Mouse (Mus musculus) midbrain, postnatal 0 days (tissue): ENCODE measurements around the gene Agl. TPM values are rescaled to one million over a fixed set of nuclear protein-coding genes. Genes with fewer than 3 reads are reported as not detected.

ENCODE experiments used
- ATAC-seq: fragments of 200-750 bp; cut with Nextera tagmentation; 2 replicates; pipeline ENCODE4 v1.8.0; 2017; ENCODE audit warnings: moderate number of reproducible peaks, mild to moderate bottlenecking, moderate TSS enrichment, moderate library complexity; ENCODE audit not compliant: low FRiP score
- DNase-seq: peaks from one replicate; pipeline ENCODE4 v3.0.0-alpha.2; 2015; ENCODE audit warnings: low spot score
- H3K27ac ChIP-seq: fragments of 300-500 bp; sonication (generic); 2 replicates; pipeline ENCODE4 v1.5.1; 2014; ENCODE audit warnings: low read depth, mild to moderate bottlenecking, low read length, mixed read lengths
- H3K27me3 ChIP-seq: fragments of 300-500 bp; sonication (generic); 2 replicates; pipeline ENCODE4 v1.6.1; 2014; ENCODE audit warnings: low read length, control low read depth, mixed read lengths; ENCODE audit not compliant: insufficient read depth
- H3K36me3 ChIP-seq: fragments of 300-500 bp; sonication (generic); 2 replicates; pipeline ENCODE4 v1.6.1; 2014; ENCODE audit warnings: low read length, control low read depth, mixed read lengths; ENCODE audit not compliant: insufficient read depth
- H3K4me1 ChIP-seq: fragments of 300-500 bp; sonication (generic); 2 replicates; pipeline ENCODE4 v1.6.1; 2014; ENCODE audit warnings: mild to moderate bottlenecking, control low read depth, antibody characterized with exemption, low read length, mixed read lengths; ENCODE audit not compliant: insufficient read depth
- H3K4me2 ChIP-seq: fragments of 300-500 bp; sonication (generic); 2 replicates; pipeline ENCODE4 v1.6.1; 2014; ENCODE audit warnings: low read depth, mild to moderate bottlenecking, low read length, mixed read lengths; ENCODE audit not compliant: poor library complexity, severe bottlenecking
- H3K4me3 ChIP-seq: fragments of 300-500 bp; sonication (generic); 2 replicates; pipeline ENCODE4 v1.5.1; 2014; ENCODE audit warnings: low read depth, mild to moderate bottlenecking, low read length, moderate library complexity
- H3K9ac ChIP-seq: fragments of 300-500 bp; sonication (generic); replicated peaks from 2 replicates; pipeline ENCODE4 v1.6.1; 2014; ENCODE audit warnings: mild to moderate bottlenecking, low read length, moderate library complexity, mixed read lengths; ENCODE audit not compliant: poor library complexity, severe bottlenecking
- H3K9me3 ChIP-seq: fragments of 300-500 bp; sonication (generic); 2 replicates; pipeline ENCODE4 v1.6.1; 2016; ENCODE audit warnings: low read length, control low read depth
- CTCF ChIP-seq: IDR thresholded peaks from 2 replicates; pipeline ENCODE4 v1.5.1; 2016; ENCODE audit warnings: antibody characterized with exemption, mild to moderate bottlenecking
- WGBS: fragments of 180-500 bp; shearing (Covaris S2); extraction: QIAGEN DNeasy Blood & Tissue Kit; methylation state at CpG from one replicate; pipeline ENCODE4 v1.1.7; 2014; 5-methylcytosine and 5-hydroxymethylcytosine counted together
- polyA plus RNA-seq: library from polyadenylated mRNA; unstranded; fragments of >200 nt; fragmentation: Nextera tagmentation; extraction: Ambion mirVana; gene quantifications from 2 replicates; pipeline ENCODE4 v1.2.1, GENCODE M21; 2015
- total RNA-seq: library from RNA; depleted of rRNA; stranded (reverse); fragments of >200 nt; gene quantifications from 2 replicates; pipeline ENCODE4 v1.2.3, GENCODE M21; 2014

Agl gene
- total and polyA plus RNA-seq, 2 experiments from 2014 or later = 12.5 to 18.9 TPM

DNA sequence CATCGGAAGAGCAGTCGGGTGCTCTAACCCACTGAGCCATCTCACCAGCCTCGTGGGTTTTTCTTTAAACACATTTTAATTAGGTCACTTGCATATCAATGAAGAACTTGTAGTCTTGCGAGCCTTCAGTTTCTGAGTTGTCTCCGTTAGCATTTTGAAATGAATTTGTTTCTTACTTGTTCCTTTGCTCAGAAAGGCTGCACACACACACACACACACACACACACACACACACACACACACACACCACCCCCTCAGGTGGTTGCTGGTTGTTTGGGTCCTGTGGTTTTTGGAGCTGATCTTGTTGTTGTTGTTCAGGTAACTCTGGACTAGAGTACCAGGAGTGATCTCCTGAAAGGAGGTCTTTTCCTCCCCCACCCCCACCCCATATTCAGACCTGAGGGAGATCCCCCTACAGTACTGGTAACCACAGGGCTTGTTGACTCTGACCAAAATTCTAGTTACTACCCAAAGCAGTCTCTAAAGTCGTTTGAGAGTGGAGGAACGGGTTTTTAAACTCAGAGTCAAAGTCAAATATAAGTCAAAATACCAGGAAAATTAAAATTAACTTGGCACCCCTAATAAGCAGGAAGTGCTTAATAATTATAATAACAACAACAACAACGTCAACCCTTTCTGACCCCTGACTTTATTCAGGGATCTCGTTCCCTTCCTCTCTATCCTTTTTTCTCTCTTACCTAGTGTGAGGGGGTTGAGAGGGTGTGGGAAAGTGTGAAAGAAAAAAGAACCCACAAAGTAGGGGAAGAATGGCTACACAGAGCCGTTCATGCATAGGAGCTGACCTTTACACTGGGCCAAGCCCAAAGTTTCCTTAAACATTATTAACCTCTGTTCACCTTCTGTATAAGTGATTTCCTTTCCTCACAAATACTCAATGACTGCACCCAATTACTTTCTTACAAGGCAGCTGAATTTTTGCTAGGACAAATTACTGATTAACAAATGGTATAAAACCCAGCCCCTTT is 84.2 kb downstream of the Agl start:
- WGBS = 54% methylated on average over 10 of the region's 10 CpGs
- H3K9ac ChIP-seq = no peak overlapping the region
- H3K27ac ChIP-seq = no peak overlapping the region
- no peak for TF ChIP-seq CTCF
- no peaks in the 10 kb centered on the region for H3K9me3 ChIP-seq
- DNase-seq (no peak), ATAC-seq (no peak)
- no peaks in the 10 kb centered on the region for H3K36me3 ChIP-seq
- no peaks in the 10 kb centered on the region for H3K4me1 ChIP-seq
- H3K4me3 ChIP-seq = no peak overlapping the region
- H3K27me3 ChIP-seq = no peaks in the 10 kb centered on the region
- H3K4me2 ChIP-seq = no peak overlapping the region

DNA sequence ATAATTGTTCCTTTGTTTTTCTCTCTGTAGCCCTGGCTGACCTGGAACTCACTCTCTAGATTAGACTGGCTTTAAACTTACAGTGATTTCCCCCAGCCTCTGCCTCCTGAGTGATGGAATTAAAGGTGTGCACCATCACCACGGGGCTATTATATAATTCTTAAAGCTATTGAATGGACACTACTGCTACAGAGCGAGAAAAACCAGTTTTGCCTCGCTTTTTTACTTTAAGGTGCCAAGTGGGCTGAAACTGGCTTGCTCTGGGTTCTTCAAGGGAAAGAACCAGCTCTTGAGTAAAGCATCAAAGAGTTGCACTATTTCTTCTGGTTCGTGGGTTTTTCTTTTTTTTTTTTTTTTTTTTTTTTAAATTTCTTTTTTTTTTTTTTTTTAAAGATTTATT is 85.0 kb downstream of the Agl start:
- no peak overlapping the region for H3K9ac ChIP-seq
- no peaks in the 10 kb centered on the region for H3K9me3 ChIP-seq
- ATAC-seq (no peak), DNase-seq (no peak)
- WGBS = 91% methylated on average over 4 of the region's 4 CpGs
- TF ChIP-seq CTCF = no peak
- no peak overlapping the region for H3K27ac ChIP-seq
- no peaks in the 10 kb centered on the region for H3K36me3 ChIP-seq
- H3K4me3 ChIP-seq = no peak overlapping the region
- no peak overlapping the region for H3K4me2 ChIP-seq
- no peaks in the 10 kb centered on the region for H3K4me1 ChIP-seq
- no peaks in the 10 kb centered on the region for H3K27me3 ChIP-seq

DNA sequence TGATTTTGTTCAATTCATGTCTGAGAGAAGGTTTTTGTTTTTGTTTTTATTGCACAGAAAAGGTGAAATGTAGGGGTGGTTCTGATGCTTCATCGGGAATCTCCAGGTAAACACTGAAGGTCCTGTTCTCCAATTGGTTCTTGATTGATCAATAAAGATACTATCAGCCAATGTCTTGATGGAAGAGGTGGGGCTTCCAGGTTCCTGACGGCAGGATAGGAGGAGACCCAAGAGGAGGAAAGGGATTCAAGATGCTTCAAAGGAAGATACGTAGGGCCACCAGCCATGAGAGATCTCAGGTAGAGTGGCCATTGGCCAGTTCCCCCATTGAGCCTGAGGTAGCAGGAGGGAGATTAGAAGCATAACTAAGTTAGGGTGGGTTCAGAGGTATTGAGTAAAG is 89.0 kb downstream of the Agl start:
- Histone ChIP-seq H3K9ac (no peak overlapping the region), H3K4me1 (no peaks in the 10 kb centered on the region)
- WGBS = 66% methylated on average over 3 of the region's 3 CpGs

DNA sequence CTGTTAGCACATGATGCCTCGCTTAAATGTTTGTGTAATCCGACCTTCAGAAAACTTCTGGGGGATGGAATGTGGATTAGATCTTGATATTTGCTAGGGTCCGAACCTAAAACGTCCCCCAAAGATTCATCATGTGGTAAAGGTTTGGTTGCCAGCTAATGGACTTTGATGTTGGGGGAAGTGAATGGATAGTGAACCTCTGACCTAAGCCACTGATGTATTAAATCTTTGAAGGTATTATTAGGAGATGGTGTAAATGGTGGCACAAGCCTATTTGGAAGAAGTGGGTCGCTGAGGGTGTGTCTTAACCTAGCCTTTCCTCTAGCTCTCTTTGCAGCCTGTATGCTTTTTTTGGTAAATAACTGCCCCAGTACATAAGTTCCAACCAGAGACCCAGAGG is 94.9 kb downstream of the Agl start:
- Histone ChIP-seq H3K27ac (no peak overlapping the region), H3K4me3 (peak overlapping the region; percentile 96), H3K27me3 (no peaks in the 10 kb centered on the region), H3K9me3 (no peaks in the 10 kb centered on the region), H3K36me3 (no peaks in the 10 kb centered on the region), H3K4me1 (peaks cover 7% of the 10 kb centered on the region), H3K9ac (peak overlapping the region; percentile 93), H3K4me2 (peak overlapping the region; percentile 81)
- 40% methylated on average over 5 of the region's 5 CpGs for WGBS
- no peak for ATAC-seq
- DNase-seq = no peak
- no peak for TF ChIP-seq CTCF

More for the DNA sequence above, 89.0 kb downstream of the Agl start:
- DNase-seq (no peak), ATAC-seq (no peak)
- Histone ChIP-seq H3K27me3 (no peaks in the 10 kb centered on the region), H3K27ac (no peak overlapping the region), H3K4me3 (no peak overlapping the region), H3K9me3 (no peaks in the 10 kb centered on the region), H3K36me3 (no peaks in the 10 kb centered on the region), H3K4me2 (no peak overlapping the region)
- TF ChIP-seq CTCF = no peak

DNA sequence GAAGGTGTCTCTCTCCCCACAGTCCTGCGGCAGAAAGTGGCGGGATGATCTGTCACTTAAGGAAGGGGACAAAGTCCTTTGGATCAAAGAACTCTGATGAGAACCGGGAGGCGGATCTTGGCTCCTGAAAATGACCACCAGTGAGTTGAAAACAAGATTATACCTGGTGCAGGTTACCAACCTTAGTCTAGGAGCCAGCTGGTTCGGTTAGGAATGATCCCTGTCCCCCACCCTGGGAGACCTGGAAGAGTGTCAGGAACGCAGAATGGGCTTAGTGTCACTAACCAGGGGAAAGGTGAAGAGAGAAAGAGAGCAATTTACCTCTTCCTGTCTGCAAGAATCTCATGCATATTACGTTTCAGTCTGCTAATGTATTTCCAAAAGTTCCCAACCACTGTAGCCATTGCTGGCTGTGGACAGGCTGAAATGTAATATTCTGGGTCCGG is 95.5 kb downstream of the Agl start, which contains the start of gene Slc35a3:
Gene Slc35a3, minus strand, starts transcription at position 396 of the 446 bp plus-strand sequence.
- H3K9ac ChIP-seq = peak within 1 kb of the TSS; percentile 93
- DNase-seq (no peak), ATAC-seq (peak; percentile 24)
- H3K4me1 ChIP-seq = peaks cover 7% of the 10 kb centered on the region
- no peaks in the 10 kb centered on the region for H3K27me3 ChIP-seq
- peak within 1 kb of the TSS; percentile 81 for H3K4me2 ChIP-seq
- H3K36me3 ChIP-seq = no peaks in the 10 kb centered on the region
- WGBS = 3% methylated on average over 8 of the region's 8 CpGs
- TF ChIP-seq CTCF = no peak
- peak within 1 kb of the TSS; percentile 78 for H3K27ac ChIP-seq
- H3K4me3 ChIP-seq = peak within 1 kb of the TSS; percentile 96
- H3K9me3 ChIP-seq = no peaks in the 10 kb centered on the region
